Mouse (Mus musculus): ENCODE data around the gene Trem3.
A peak's percentile ranks its signal among the peaks of the same experiment; 100 is the strongest.

The Trem3 gene

DNA sequence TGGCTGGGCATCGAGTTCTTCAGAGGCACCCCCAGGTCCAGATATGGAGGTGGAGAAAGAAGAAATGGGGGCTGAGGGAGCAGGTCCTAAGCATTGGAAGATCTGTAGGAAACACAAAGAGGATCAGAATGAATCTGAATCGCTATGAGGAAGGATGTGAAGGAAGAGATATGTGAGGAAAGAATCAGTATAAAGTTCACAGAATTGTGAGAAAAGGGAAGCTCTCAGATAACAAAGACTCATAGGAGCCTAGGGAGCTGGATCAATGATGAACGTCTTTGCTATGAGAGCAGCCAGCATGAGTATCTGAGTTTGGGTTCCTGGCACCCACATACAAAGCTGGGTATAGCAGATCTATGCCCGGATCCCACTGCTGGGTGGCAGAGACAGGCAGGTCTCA, 22.3 kb downstream of the Trem3 start:
- DNase-seq (ENCODE audit: low read depth, low spot score): no peak

DNA sequence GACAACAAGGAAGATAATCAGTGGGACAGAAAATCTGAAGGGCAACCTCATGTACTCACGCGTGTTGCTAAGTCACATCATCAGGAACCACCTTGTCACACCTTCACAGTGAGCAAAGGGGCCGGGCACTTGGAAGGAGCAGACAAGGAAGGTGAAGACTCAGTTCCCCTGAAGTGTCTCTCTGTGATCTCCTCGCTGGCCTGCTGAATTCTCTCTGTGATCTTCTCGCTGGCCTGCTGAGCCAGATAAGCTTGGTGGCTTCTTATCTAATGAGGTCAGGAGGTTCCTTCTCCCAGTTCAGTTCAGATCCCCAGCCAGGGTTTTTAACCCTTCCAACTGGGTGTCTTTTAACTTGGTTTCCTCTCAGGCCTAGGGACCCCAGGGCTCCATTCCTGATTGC, 24.6 kb downstream of the Trem3 start:
- DNase-seq (ENCODE audit: low read depth, low spot score): no peak

DNA sequence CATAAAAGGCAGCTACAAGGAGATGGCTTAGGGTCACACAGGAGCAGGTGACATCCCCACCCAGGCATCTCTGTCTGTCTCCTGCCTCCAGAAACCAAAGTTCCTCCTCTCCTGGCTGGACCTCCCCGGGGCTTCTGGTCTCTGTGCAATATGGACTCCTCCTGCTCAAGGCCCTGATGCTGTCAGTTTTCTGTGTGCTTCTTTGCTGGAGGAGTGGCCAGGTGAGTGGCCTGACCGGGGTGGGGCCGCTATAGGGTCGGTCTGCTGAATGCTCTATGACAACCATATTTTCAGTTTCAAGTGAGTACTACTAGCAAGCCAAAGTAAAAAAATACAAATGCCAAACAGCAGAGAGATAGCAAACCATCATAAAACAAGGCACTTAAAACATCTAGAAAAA, 25.0 kb downstream of the Trem3 start:
- DNase-seq (ENCODE audit: low read depth, low spot score): no peak

DNA sequence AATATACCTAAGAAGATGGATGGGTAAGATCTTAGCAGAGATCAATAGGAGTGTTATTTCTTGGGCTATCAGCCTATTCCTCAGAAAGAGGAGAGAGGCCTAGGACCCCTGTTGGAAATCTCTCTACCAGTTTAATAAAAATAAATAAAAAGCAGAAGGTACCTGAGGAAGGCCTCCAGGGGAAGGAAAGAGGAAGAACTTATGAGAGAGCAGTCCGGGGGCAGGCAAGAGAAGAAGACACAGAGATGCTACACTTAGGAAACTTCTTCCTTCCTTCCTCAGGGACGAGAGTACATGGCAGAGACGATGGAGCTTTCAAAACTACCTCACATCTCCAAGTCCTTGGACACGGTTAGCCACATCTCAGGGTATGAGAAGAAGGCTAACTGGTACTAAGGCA, 26.5 kb downstream of the Trem3 start:
- DNase-seq (ENCODE audit: low read depth, low spot score): no peak

DNA sequence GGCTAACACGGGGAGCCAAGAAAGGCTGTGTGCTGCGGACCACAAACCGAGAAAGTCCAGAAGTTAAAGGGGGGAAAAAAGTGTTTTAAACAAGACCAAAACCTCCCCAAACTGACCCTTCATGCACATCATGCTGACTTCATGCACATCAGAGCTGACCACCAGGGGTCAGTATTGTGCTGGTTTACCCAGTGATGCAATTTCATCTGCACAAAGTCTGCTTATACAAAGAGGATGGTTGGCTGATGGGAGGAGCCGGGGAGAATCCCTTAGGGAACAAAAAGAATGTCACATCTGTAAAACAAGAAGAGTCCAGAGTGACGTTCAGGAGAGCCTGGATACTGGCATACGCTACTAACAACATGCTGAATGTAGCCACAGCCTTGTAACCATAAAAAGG, 27.3 kb downstream of the Trem3 start:
- DNase-seq (ENCODE audit: low read depth, low spot score): peak; percentile 40

DNA sequence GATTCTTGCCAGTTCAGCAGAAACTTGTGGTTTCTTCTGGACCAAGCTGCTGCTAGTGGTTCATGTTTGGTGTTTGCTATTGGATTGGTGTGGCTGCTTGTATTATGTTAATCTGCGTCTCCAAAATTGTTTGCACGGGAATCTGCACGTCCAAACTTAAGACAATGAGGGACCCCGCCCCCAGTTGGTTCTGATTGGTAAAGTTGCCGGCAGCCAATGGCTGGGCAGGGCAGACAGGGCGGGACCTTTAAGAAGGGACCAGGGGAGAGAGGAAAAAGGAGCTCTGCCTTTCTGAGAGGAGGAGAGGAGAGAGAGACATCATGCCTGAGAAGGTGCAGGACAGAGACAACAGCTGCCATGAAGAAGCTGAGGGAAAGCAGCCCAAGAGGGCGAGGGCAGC, 28.2 kb downstream of the Trem3 start:
- no peak for DNase-seq (ENCODE audit: low read depth, low spot score)

DNA sequence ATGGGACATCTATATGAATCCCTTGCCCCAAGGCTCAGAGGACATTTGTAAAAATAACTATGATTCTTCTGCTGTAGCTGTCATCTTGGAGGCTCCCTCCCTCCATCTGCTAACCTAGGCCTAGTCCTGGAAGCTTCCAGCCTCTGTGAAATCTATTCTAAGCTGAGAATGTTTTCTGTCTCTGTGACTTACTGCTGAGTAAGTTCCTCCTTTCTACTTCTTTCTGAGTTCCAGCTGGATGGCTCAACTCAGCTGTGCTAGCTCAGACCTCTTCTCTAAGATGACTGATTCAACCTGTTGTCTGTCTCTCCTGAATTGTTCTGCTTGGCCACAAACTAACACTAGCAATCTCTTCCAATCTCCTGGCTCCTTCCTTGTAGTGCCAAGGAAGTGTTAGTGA, 30.8 kb downstream of the Trem3 start:
- DNase-seq (ENCODE audit: low read depth, low spot score): no peak

DNA sequence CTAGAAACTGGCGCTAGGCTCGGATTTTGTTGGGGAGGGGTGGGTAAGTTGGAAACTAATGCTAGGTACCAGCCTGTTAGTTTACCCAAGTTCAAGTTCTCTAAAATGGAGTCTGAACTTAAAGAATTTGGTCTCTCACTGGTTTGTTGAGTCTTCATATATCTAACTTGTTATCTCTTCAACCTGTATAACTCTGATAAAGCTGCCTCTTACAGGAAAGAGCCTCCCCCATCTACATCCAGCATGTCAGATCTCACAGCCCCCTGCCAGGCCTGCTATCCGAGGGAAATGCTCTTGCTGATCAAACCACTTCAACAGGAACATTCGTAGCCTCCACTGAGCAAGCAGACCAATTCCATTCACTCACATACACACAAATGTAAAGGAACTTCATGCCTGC, 31.4 kb downstream of the Trem3 start:
- DNase-seq (ENCODE audit: low read depth, low spot score): no peak

DNA sequence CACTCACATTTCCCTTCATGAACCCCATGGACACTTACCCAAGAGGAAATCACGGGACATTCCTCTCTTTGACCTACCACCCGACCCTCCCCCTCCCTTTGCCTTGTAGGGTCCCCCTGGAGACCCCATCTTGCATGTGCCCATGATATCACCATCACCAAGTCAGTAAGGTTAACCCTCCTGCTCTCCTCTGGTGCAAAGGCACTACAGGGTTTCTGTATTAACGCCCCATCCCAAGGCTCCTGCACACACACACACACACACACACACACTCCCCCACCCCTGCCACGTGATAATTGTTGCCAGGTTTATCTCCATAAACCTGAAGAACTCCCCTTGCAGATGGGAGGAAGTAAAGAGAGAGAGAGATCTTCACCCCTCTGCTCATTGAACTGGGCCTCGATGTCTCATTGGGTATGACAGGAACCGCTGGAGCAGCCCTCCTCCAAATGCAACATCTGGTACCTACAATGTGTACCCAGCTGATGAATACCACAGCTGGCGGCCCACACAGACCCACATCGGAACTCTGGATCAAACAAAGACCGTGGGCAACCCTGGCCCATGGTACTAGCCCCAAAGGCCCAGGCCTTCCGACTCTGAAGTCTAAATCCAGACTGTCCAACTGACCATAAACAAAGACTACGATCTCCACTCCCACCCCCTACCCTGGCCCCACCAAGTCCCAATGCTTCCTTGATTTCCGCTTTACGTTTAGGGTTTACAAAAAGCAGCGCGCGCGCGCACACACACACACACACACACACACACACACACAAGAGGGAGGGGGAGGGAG, 33.6 kb downstream of the Trem3 start:
- DNase-seq (ENCODE audit: low read depth, low spot score): no peak

DNA sequence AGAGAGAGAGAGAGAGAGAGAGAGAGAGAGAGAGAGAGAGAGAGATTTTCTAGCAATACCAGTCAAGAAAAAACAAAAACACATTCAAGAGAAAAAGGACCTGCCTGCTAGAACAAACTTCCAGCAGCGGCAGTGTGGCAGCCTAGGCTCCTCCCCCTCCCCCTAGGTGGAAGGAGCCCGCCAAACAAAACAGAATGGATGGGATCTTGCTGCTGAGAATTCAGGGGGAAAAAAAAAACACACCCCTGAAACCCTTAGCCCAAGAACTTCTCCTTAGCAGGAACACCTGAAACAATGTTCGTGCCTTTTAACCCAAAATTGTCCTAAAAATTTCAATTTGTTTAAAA, 34.1 kb downstream of the Trem3 start:
- DNase-seq (ENCODE audit: low read depth, low spot score): no peak

DNA sequence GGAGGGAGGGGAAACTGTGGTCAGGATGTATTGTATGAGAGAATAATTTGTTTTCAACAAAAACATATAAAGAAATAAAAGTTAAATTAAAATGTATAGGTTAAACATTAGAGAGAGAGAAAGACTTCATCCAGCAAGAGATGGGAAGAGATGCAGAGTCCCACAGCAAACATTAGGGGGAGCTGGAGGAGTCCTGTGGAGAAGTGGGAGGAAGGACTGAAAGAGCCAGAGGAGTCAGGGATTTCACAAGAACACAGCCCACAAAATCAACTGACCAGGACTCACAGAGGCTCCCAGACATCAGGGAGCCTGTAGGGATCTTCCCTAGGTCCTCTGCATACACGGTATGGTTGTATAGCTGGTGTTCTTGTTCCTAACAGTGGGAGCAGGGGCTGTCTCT, 39.2 kb downstream of the Trem3 start:
- no peak for DNase-seq (ENCODE audit: low read depth, low spot score)

DNA sequence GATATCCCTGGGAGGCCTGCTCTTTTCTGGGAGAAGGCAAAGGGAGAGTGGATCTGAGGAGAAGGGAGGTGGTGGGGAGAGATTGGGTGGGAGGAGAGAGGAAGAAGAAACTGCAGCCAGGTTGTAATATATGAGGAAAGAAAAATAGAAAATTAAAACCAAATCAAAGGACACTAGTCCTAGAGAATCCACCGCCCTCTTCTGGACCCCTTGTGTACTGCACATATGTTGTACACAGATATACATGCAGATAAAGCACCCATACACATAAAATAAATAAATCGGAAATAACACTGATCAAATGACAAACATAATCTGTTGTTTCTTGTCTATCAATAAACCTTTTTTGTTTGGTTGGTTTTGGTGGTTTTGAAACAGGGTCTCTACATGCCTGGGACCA, 39.7 kb downstream of the Trem3 start:
- no peak for DNase-seq (ENCODE audit: low read depth, low spot score)

DNA sequence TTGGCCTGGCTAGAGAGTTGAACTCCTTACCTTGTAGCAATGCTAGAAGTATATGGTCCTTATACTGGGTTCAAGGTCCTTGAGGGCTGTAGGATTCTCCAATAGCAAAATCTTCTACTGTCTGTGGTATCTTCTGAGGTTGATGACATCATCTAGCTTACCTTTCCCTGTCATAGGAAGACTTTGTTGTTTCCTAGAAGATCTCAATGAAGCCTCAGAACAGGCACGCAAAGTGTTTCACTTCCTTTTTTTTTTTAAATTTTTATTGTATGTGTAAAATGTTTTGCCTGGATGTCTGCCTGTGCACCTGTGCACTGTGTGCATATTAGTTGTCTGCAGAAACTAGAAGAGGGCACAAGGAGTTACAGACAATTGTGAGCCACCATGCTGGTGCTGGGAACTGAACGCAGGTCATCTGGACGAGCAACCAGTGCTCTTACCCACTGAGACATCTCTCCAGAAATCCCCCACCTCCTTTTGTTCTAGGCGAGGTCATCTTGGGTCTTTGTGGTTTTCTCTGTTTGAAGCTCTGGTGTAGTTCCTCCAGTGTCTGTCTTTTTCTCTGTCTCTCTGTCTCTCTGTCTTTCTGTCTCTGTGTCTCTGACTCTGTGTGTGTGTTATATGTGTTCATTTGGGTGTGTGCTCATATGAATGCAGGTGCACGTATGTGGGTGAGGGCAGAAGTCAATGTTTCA, 46.1 kb downstream of the Trem3 start:
- no peak for DNase-seq (ENCODE audit: low read depth, low spot score)

DNA sequence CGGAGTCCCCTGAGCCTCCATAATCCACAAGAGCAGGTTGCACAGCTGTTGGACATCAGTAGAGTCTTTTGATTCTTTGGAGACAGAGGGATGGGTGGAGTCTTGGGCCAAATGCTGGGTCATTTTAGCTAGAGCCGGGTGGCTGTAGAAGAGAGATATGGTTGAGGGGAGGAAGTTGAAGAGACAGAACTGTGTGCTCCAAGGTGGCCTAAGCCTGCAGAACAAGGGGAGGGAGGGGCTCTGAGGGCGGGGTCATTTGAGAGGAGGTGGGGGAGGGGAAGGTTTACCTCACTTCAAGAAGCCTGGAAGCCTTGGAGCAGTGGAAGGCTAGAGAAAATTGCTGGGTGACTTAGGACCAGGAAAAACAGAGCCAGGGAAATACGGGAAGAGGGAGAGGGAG, 51.6 kb downstream of the Trem3 start, which contains the start of gene Treml2:
Gene Treml2 (plus strand): TSS at position 296 of the 400 bp plus-strand sequence.
- no peak for DNase-seq (ENCODE audit: low read depth, low spot score)

DNA sequence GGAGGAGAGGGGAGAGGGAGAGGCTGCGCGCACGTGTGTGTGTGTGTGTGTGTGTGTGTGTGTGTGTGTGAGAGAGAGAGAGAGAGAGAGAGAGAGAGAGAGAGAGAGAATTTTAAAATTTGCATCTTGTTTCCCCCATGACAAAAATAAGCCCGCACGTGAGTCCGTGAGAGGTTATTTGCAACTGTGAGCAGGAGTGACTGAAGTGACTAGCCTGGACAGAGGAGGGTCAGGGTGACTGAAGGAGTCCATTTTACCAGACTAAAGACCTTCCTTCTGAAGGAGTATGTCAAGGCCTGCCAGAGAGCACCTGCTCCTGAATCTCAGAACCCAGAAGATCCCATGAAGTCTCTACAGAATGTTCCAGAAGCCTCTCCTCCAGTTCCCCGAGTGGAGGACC, 52.2 kb downstream of the Trem3 start:
- DNase-seq (ENCODE audit: low read depth, low spot score): no peak

DNA sequence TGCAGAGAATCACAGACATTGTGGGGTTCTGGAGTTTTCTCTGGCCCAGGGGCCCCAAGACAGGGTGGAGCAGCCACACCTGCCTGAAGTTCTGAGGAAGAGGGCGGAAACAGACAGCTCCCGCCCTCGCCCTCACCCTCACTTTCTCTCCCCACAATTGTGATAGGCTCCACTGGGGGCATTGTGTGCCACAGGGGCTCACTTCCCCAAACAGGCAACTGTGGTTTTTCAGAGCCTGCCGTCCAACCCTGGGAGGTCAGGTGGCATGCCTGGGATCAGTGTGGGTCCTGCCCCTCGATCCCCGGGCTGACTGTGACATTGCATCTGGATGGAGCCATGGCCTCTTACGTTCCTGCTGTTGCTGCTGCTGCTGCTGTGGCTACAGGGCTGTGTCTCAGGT, 52.6 kb downstream of the Trem3 start:
- no peak for DNase-seq (ENCODE audit: low read depth, low spot score)

DNA sequence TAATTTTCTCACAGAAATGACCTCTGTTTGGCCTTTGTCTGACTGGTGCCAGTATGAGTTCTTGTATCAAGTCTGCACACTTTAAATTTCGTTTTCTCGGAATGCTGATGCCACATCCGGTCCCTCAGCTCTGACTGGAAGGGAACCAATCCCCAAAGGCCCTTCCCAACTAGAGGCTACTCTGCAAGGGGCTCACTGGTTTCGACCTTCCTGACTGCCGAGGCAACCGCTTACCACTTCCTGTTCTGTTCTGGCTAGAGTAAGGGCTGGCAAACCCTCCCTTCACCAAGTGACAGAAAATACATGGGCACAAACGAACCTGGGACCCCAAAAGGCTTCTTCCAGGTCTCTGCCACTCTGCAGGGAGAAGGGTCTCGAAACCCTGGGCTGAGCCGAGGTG, 53.3 kb downstream of the Trem3 start:
- DNase-seq (ENCODE audit: low read depth, low spot score): no peak

DNA sequence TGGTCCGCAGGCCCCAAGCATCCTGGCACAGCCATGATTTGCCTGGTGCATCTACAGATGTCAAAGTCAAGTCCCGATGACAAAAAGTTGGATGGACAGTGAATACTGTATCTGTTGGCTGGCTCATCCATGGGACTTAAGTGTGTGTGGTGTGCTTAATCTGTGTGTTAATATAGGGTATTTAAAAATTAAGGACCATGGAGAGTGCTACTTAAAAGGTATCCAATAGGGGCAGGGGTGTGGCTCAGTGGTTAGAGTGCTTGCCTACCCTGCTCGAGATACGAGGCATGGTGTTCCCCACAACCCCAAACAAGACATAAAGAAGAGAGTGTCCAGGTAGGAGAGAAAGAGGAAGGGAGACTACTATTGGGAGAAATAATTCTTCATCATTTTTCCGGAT, 54.2 kb downstream of the Trem3 start:
- DNase-seq (ENCODE audit: low read depth, low spot score): no peak
